Mouse (Mus musculus) splenic B cell, adult 2 months (primary cell): Measurements from ENCODE around the gene Dennd2a.

Source experiments
- DNase-seq: peaks from one replicate; pipeline ENCODE4 v3.0.0-alpha.2; 2011; ENCODE audit warnings: low read depth, low spot score
- H3K27me3 ChIP-seq: 2 replicates; pipeline ENCODE4 v1.6.1; 2012; ENCODE audit warnings: mild to moderate bottlenecking, low read length, moderate library complexity, mixed read lengths; ENCODE audit not compliant: control insufficient read depth, poor library complexity, insufficient read depth, severe bottlenecking
- H3K36me3 ChIP-seq: 2 replicates; pipeline ENCODE4 v1.6.1; 2012; ENCODE audit warnings: mild to moderate bottlenecking, low read length, moderate library complexity, mixed read lengths; ENCODE audit not compliant: control insufficient read depth, poor library complexity, insufficient read depth, severe bottlenecking

Dennd2a gene

GRCm38 (mm10) chr6:39573791-39574554 lies 16.3 kb upstream of the Dennd2a start, which contains the start of gene Adck2:
Gene Adck2, plus strand, starts transcription at chr6:39573873.
- no peaks in the 10 kb centered on the region for H3K27me3 ChIP-seq
- peak; percentile 83 for DNase-seq
- H3K36me3 ChIP-seq: peaks cover 4% of the 10 kb centered on the region; the same call in 1 of the 2 replicates

GRCm38 (mm10) chr6:39570426-39570825 lies 12.8 kb upstream of the Dennd2a start:
- no peaks in the 10 kb centered on the region for H3K27me3 ChIP-seq
- H3K36me3 ChIP-seq: no peaks in the 10 kb centered on the region
- no peak for DNase-seq

GRCm38 (mm10) chr6:39567528-39567927 lies 9.9 kb upstream of the Dennd2a start:
- H3K27me3 ChIP-seq: no peaks in the 10 kb centered on the region
- no peaks in the 10 kb centered on the region for H3K36me3 ChIP-seq
- peak; percentile 72 for DNase-seq

GRCm38 (mm10) chr6:39562166-39563015 lies 4.7 kb upstream of the Dennd2a start:
- Histone ChIP-seq H3K27me3 (no peaks in the 10 kb centered on the region), H3K36me3 (no peaks in the 10 kb centered on the region)
- peak; percentile 86 for DNase-seq

- Histone ChIP-seq H3K36me3 (no peaks in the 10 kb centered on the region), H3K27me3 (no peaks in the 10 kb centered on the region)
- no peak for DNase-seq
Measured at GRCm38 (mm10) chr6:39559276-39559939, 1.7 kb upstream of the Dennd2a start.

- no peak for DNase-seq
- Histone ChIP-seq H3K27me3 (no peaks in the 10 kb centered on the region), H3K36me3 (no peaks in the 10 kb centered on the region)
Measured at GRCm38 (mm10) chr6:39556900-39557659, 587 bp downstream of the Dennd2a start.

GRCm38 (mm10) chr6:39555648-39555945 lies 2.1 kb downstream of the Dennd2a start:
- Histone ChIP-seq H3K27me3 (no peaks in the 10 kb centered on the region), H3K36me3 (no peaks in the 10 kb centered on the region)
- DNase-seq: no peak

GRCm38 (mm10) chr6:39554888-39555647 lies 2.6 kb downstream of the Dennd2a start:
- DNase-seq: no peak
- Histone ChIP-seq H3K36me3 (no peaks in the 10 kb centered on the region), H3K27me3 (no peaks in the 10 kb centered on the region)

- H3K36me3 ChIP-seq: no peaks in the 10 kb centered on the region
- peak; percentile 18 for DNase-seq
- H3K27me3 ChIP-seq: no peaks in the 10 kb centered on the region
Measured at GRCm38 (mm10) chr6:39551981-39552636, 5.6 kb downstream of the Dennd2a start.

- DNase-seq: no peak
- H3K27me3 ChIP-seq: no peaks in the 10 kb centered on the region
- H3K36me3 ChIP-seq: no peaks in the 10 kb centered on the region
Measured at GRCm38 (mm10) chr6:39548030-39548429, 9.6 kb downstream of the Dennd2a start.

- no peak for DNase-seq
- no peaks in the 10 kb centered on the region for H3K36me3 ChIP-seq
- H3K27me3 ChIP-seq: no peaks in the 10 kb centered on the region
Measured at GRCm38 (mm10) chr6:39545474-39545873, 12.2 kb downstream of the Dennd2a start.

GRCm38 (mm10) chr6:39543769-39544420 lies 13.8 kb downstream of the Dennd2a start:
- Histone ChIP-seq H3K36me3 (no peaks in the 10 kb centered on the region), H3K27me3 (no peaks in the 10 kb centered on the region)
- no peak for DNase-seq
